Mouse (Mus musculus) erythroblast, embryonic 14.5 days (primary cell): ENCODE measurements around the gene H2-Ob.
"Not testable (repeated sequence)": the region's sequence is repeated elsewhere in the genome, so short reads cannot be mapped to it uniquely, and the experiment has no call there.

Experiments used
- GATA1 ChIP-seq: IDR thresholded peaks from 2 replicates; pipeline ENCODE4 v1.6.1; 2012; ENCODE audit warnings: low read length, inconsistent platforms, mixed read lengths
- TAL1 ChIP-seq: IDR thresholded peaks from 3 replicates; pipeline ENCODE4 v1.6.1; 2012; ENCODE audit warnings: low read length, inconsistent platforms, mixed read lengths

GRCm38 (mm10) chr17:34219096-34219495, 19.6 kb upstream of the H2-Ob start:
- TF ChIP-seq TAL1, GATA1: not testable (repeated sequence)
